Mouse (Mus musculus) heart, embryonic 16.5 days (tissue): Measurements from ENCODE around the gene Ryr2. TPM values are rescaled to one million over a fixed set of nuclear protein-coding genes. Genes with fewer than 3 reads are reported as not detected.
A peak's percentile ranks its signal among the peaks of the same experiment; 100 is the strongest.

Experiments
- ATAC-seq: fragments of 200-750 bp; cut with Nextera tagmentation; replicated peaks from 2 replicates; pipeline ENCODE4 v1.8.0; 2017; ENCODE audit warnings: moderate number of reproducible peaks; ENCODE audit not compliant: insufficient read depth, low FRiP score; ENCODE audit errors: extremely low read depth
- H3K27ac ChIP-seq: fragments of 300-500 bp; sonication (generic); 2 replicates; pipeline ENCODE4 v1.5.1; 2014; ENCODE audit warnings: mild to moderate bottlenecking, low read length, control low read depth, moderate library complexity
- H3K27me3 ChIP-seq: fragments of 300-500 bp; sonication (generic); 2 replicates; pipeline ENCODE4 v1.6.1; 2014; ENCODE audit warnings: low read length, mixed read lengths; ENCODE audit not compliant: control insufficient read depth, insufficient read depth
- H3K36me3 ChIP-seq: fragments of 300-500 bp; sonication (generic); 2 replicates; pipeline ENCODE4 v1.6.1; 2014; ENCODE audit not compliant: control insufficient read depth, insufficient read depth
- H3K4me1 ChIP-seq: fragments of 300-500 bp; sonication (generic); 2 replicates; pipeline ENCODE4 v1.6.1; 2014; ENCODE audit warnings: low read length, mixed read lengths; ENCODE audit not compliant: control insufficient read depth, insufficient read depth
- H3K4me2 ChIP-seq: fragments of 300-500 bp; sonication (generic); 2 replicates; pipeline ENCODE4 v1.6.1; 2014; ENCODE audit warnings: low read depth, mild to moderate bottlenecking, control low read depth, low read length
- H3K4me3 ChIP-seq: fragments of 300-500 bp; sonication (generic); 2 replicates; pipeline ENCODE4 v1.5.1; 2014; ENCODE audit warnings: mild to moderate bottlenecking, control low read depth, low read length
- H3K9ac ChIP-seq: fragments of 300-500 bp; sonication (generic); 2 replicates; pipeline ENCODE4 v1.6.1; 2014; ENCODE audit warnings: low read length, control low read depth
- H3K9me3 ChIP-seq: fragments of 300-500 bp; sonication (generic); replicated peaks from 2 replicates; pipeline ENCODE4 v1.6.1; 2016; ENCODE audit warnings: low read length; ENCODE audit not compliant: control insufficient read depth
- WGBS: fragments of 180-500 bp; shearing (Covaris S2); extraction: QIAGEN DNeasy Blood & Tissue Kit; methylation state at CpG from one replicate; pipeline ENCODE4 v1.1.7; 2014; 5-methylcytosine and 5-hydroxymethylcytosine counted together
- polyA plus RNA-seq: library from polyadenylated mRNA; unstranded; fragments of >200 nt; fragmentation: Nextera tagmentation; extraction: Ambion mirVana; gene quantifications from 2 replicates; pipeline ENCODE4 v1.2.1, GENCODE M21; 2015

Ryr2 gene
- polyA plus RNA-seq, 1 experiment from 2014 or later, result 31.5 TPM

DNA sequence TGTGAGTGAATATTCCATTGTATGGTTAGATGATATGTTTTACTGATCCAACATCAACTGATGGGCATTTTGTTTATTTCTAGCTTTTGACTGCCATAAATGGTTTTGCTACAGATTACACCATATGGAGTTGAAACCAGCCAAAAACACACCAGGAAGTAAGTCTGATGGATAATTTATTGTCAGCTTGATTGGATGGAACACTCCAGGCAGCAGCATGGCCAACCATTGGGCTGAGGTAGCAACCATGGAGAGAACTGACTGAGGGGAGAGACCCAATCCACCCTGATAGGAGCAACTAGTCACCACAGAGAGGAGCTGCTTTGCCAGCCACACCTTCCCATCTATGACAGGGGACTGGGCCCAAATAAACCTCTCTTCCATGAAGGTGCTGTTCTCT, 19.4 kb upstream of the Ryr2 start:
- H3K4me2 ChIP-seq, result no peak overlapping the region
- H3K9ac ChIP-seq, result no peak overlapping the region
- no peak overlapping the region for H3K27ac ChIP-seq
- no peaks in the 10 kb centered on the region for H3K9me3 ChIP-seq
- peaks cover 42% of the 10 kb centered on the region for H3K4me1 ChIP-seq
- H3K27me3 ChIP-seq, result no peaks in the 10 kb centered on the region
- H3K36me3 ChIP-seq, result no peaks in the 10 kb centered on the region
- no peak overlapping the region for H3K4me3 ChIP-seq
- no peak for ATAC-seq

DNA sequence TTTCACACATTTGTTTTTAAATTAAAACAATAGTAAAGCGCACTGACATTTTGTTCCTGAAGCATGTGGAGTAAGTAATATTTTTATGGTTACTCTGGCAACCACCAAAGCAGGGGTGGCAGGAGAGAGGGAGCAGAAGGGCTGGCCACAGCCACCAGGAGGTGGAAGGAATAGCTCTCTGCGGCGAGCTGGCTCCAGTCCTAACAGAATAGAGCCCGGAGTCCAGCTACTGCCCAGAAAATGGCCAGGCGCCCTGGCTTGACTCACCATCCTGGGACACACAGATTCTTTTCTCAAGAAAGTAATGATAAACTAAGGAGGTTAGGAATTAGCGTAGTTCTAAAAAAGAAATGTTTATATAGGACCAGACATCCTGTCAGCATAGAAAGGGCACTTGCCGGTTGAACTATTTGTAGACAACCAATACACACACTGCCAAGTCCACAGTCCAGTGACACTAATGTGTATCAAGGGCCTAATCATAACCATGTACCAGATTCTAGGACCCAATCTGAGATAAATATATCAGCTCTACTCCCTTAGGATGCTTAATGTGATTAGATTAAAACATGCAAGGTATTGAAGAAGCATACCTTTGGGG, 18.3 kb upstream of the Ryr2 start:
- Histone ChIP-seq H3K27ac (peak overlapping the region; percentile 52), H3K4me2 (no peak overlapping the region), H3K4me3 (no peak overlapping the region), H3K4me1 (peaks cover 33% of the 10 kb centered on the region), H3K36me3 (no peaks in the 10 kb centered on the region), H3K9ac (no peak overlapping the region), H3K27me3 (no peaks in the 10 kb centered on the region), H3K9me3 (no peaks in the 10 kb centered on the region)
- 40% methylated on average over 7 of the region's 7 CpGs for WGBS
- no peak for ATAC-seq

DNA sequence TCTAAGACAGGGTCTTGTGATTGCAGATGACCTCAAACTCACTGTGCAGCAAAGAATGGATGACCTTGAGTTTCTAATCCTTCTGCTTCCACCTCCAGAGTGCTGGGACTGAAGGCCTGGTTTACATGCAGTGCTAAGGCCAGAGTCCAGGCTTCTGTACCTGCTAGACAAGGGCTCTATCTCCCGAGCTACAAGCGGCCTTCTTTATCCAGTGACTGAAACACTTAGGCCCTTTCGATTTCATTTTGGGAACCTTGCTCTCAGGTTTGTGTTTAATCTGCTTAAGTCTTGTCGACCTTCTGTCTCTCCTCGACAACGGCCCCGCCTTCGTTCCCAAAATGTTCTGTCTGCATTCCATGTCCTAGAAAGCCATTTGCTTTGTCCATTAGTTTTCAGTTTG, 8.8 kb upstream of the Ryr2 start:
- ATAC-seq, result no peak
- Histone ChIP-seq H3K4me1 (peaks cover 3% of the 10 kb centered on the region; the same call in 1 of the 2 replicates), H3K27ac (no peak overlapping the region), H3K9me3 (no peaks in the 10 kb centered on the region), H3K4me3 (no peak overlapping the region), H3K4me2 (no peak overlapping the region), H3K9ac (no peak overlapping the region), H3K36me3 (no peaks in the 10 kb centered on the region), H3K27me3 (no peaks in the 10 kb centered on the region)
- 59% methylated on average over 8 of the region's 8 CpGs for WGBS

DNA sequence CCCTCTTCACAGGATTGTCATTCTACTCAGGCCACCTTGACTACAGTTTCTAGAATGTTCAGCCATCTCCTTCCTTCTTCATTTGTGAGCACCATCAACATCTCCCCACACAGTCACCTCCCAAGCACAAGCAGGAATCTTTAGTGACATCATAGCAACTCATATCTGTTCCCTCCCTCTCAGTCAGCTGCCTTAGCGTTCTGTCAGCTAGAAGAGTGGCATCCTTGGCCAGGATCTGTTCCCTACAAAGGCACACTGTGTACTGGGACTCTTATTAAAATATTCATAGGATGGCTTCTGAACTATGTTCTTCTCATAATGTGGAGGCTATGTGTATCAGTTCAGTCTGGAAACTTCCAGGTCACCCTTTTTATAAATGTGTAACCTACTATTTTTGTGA, 8.1 kb upstream of the Ryr2 start:
- Histone ChIP-seq H3K9me3 (no peaks in the 10 kb centered on the region), H3K4me1 (peaks cover 3% of the 10 kb centered on the region; the same call in 1 of the 2 replicates), H3K27ac (no peak overlapping the region), H3K4me2 (no peak overlapping the region), H3K4me3 (no peak overlapping the region), H3K9ac (no peak overlapping the region), H3K27me3 (no peaks in the 10 kb centered on the region), H3K36me3 (no peaks in the 10 kb centered on the region)
- WGBS, result 39% methylated on average over 1 of the region's 1 CpGs
- ATAC-seq, result no peak

DNA sequence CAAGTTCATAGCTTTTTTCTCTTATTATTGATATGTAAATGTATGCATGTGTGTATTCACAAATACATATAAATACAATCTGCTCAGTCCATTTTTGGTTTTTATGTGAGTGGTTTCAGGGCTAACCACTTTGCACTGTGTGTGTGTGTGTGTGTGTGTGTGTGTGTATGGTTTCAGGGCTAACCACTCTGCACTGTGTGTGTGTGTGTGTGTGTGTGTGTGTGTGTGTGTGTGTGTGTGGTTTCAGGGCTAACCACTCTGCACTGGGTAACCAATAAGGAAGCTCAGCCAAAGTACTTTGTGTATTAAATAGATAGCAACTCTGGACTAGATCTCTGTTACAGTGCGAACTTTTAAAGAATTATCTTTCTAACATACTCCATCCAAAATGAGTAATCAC, 2.2 kb upstream of the Ryr2 start:
- ATAC-seq, result no peak
- no peak overlapping the region for H3K9ac ChIP-seq
- peaks cover 9% of the 10 kb centered on the region for H3K27me3 ChIP-seq
- WGBS, result 90% methylated on average over 1 of the region's 1 CpGs
- H3K4me2 ChIP-seq, result no peak overlapping the region
- no peak overlapping the region for H3K4me3 ChIP-seq
- peaks cover 4% of the 10 kb centered on the region; the same call in 1 of the 2 replicates for H3K4me1 ChIP-seq
- H3K27ac ChIP-seq, result no peak overlapping the region
- H3K36me3 ChIP-seq, result no peaks in the 10 kb centered on the region
- no peaks in the 10 kb centered on the region for H3K9me3 ChIP-seq

DNA sequence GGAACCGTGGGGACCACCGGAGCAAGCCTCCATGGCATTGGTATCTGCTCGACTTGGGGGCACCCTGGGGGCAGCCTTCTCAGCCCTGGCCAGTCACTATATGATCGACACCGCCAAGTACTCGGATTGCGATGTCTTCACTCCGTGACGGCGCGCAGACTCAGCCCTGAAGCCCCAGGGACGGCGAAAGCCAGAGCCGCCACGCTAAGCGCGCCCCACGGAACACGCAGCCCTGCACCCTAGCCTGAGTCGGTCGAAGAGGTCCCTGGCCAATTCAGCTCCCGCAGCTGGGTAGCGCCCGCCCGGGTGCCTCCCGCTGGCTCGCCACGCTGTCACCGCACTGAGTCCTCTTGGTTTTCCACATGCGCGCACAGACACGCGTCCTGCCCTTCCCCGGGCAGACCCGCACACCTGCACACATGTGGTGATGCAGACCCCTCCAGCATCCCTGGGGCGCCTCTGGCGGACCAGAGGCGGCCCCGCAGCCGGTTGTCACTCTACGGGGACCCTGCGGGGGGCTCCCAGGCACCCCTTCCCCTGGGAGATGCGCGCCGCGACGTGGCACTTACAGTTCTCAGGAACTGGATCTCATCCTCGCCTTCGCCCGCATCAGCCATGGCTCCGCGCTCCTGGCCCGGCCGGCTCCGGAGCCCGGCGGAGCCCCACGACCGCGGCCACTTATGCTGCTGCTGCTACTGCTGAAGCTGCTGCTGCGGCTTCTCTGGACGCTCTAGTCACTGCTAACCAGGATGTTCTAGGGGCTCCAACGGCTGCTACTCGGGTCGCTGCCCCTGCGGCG, 716 bp downstream of the Ryr2 start:
- Histone ChIP-seq H3K9me3 (no peaks in the 10 kb centered on the region), H3K9ac (peak overlapping the region; percentile 94), H3K4me1 (peaks cover 16% of the 10 kb centered on the region), H3K4me2 (peak overlapping the region; percentile 78), H3K27ac (peak overlapping the region; percentile 97), H3K36me3 (no peaks in the 10 kb centered on the region), H3K4me3 (peak overlapping the region; percentile 90), H3K27me3 (peaks cover 9% of the 10 kb centered on the region)
- under 1% methylated on average over 67 of the region's 67 CpGs for WGBS
- ATAC-seq, result peak; percentile 10

DNA sequence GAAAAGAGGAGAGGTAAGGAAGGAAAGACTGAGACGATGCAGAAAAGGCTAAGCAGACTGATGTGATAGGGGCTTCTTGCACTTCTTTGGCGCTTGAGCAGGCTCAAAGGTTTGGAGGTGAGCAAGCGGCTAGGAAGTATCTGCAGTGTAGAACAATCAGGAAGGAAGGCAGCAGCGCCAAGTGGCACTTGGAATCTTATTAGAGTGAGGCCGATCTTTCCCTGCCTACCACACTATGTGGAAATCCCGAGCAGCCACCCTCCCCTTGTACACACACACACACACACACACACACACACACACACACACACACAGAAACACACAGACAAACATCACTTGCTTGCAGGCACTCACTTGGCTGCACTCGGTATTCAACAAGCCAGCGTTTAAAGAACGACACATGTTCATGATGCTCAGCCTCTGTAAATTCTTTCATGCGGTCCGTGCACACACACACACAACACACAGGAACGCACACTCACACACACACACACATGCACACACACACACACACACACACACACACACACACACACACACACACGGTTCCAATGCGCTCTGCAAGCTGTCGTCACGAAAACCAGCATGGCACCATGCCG, 1.4 kb downstream of the Ryr2 start:
- ATAC-seq, result no peak
- H3K27ac ChIP-seq, result peak overlapping the region; percentile 97

DNA sequence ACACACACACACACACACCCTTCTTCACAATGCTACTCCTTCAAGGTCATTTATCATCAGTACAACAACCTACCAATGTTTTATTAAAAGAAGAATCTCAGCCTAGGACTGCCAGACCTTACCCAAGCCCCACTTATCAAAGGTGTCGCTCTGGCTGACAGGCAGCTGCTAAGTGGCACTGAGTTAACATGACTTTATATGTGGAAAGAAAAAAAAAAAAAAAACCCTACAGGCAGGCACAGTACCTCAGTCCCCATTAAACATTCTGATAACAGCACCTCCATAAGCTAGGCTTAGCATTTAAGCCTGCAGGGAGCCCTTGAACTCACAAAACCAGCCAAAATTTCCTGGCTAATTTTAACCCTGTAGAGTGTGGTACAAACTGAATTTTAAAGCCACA, 2.4 kb downstream of the Ryr2 start:
- H3K27me3 ChIP-seq, result peaks cover 9% of the 10 kb centered on the region
- peak overlapping the region; percentile 90 for H3K4me3 ChIP-seq
- H3K36me3 ChIP-seq, result no peaks in the 10 kb centered on the region
- WGBS, result 30% methylated on average over 1 of the region's 1 CpGs
- peak overlapping the region; percentile 97 for H3K27ac ChIP-seq
- H3K4me1 ChIP-seq, result peaks cover 26% of the 10 kb centered on the region
- peak overlapping the region; percentile 78 for H3K4me2 ChIP-seq
- H3K9me3 ChIP-seq, result no peaks in the 10 kb centered on the region
- H3K9ac ChIP-seq, result peak overlapping the region; percentile 94
- peak; percentile 71 for ATAC-seq

More for the DNA sequence above, 1.4 kb downstream of the Ryr2 start:
- Histone ChIP-seq H3K4me1 (peaks cover 20% of the 10 kb centered on the region), H3K4me2 (peak overlapping the region; percentile 78), H3K36me3 (no peaks in the 10 kb centered on the region), H3K9me3 (no peaks in the 10 kb centered on the region), H3K27me3 (peaks cover 9% of the 10 kb centered on the region), H3K4me3 (peak overlapping the region; percentile 90), H3K9ac (peak overlapping the region; percentile 94)
- 3% methylated on average over 17 of the region's 17 CpGs for WGBS

DNA sequence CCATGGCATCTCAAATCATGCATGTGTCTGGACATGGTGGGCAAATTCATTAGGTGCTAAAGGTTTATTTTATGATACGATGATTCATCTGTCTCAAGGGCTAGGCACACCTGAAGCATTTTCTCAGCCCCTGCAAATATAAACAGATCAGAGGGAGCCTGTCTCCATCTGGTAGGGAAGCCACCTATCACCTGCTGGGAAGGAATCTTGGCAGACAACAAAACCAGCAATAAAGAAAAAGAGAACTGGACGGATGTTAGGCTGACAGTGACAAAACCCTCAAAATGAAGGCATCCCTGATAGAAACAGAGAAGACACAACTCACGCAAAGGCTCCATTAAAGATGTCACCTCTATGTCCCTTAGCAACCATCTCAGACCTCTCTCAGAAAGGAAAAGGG, 3.7 kb downstream of the Ryr2 start:
- ATAC-seq, result no peak
- 45% methylated on average over 3 of the region's 3 CpGs for WGBS
- Histone ChIP-seq H3K9me3 (no peaks in the 10 kb centered on the region), H3K4me1 (peaks cover 39% of the 10 kb centered on the region), H3K9ac (peak overlapping the region; percentile 69), H3K27ac (peak overlapping the region; percentile 94), H3K4me2 (peak overlapping the region; percentile 78), H3K36me3 (no peaks in the 10 kb centered on the region), H3K4me3 (peak overlapping the region; percentile 90), H3K27me3 (peaks cover 9% of the 10 kb centered on the region)
